Mouse (Mus musculus): ENCODE data around the gene Ppif. TPM values are rescaled to one million over a fixed set of nuclear protein-coding genes. Genes with fewer than 3 reads are reported as not detected.

The Ppif gene
- polyA plus RNA-seq (2015; fragmentation: Nextera tagmentation; extraction: Ambion mirVana) = 34.6 and 45.4 TPM in 2 replicates

GRCm38 (mm10) chr14:25693888-25694568 lies at the start of gene Ppif:
Gene Ppif, plus strand, starts transcription at chr14:25694154.
- no peaks in the 10 kb centered on the region for H3K27me3 ChIP-seq (replicated peaks; ENCODE audit: control insufficient read depth, insufficient read depth, low read length)
- H3K4me3 ChIP-seq (ENCODE audit: low read length) = peak within 1 kb of the TSS; percentile 70
- peaks cover 14% of the 10 kb centered on the region for H3K4me1 ChIP-seq (ENCODE audit: control insufficient read depth, insufficient read depth, low read depth, low read length)
- peaks cover 9% of the 10 kb centered on the region for H3K36me3 ChIP-seq (ENCODE audit: control insufficient read depth, insufficient read depth, low read length)
- ATAC-seq = peak; percentile 94
- WGBS = under 1% methylated on average over 70 of the region's 70 CpGs
- H3K9ac ChIP-seq (ENCODE audit: low read depth, low read length) = peak within 1 kb of the TSS; percentile 79
- H3K27ac ChIP-seq (ENCODE audit: low read depth, low read length) = peak within 1 kb of the TSS; percentile 9
- no peaks in the 10 kb centered on the region for H3K9me3 ChIP-seq (ENCODE audit: control insufficient read depth, low read length)
- H3K4me2 ChIP-seq (ENCODE audit: low read length) = peak within 1 kb of the TSS; percentile 89

- 89% methylated on average over 9 of the region's 9 CpGs for WGBS
- H3K27ac ChIP-seq (ENCODE audit: low read depth, low read length) = no peak overlapping the region
- no peaks in the 10 kb centered on the region for H3K9me3 ChIP-seq (ENCODE audit: control insufficient read depth, low read length)
- peaks cover 55% of the 10 kb centered on the region for H3K36me3 ChIP-seq (ENCODE audit: control insufficient read depth, insufficient read depth, low read length)
- no peak for ATAC-seq
- no peak overlapping the region for H3K4me2 ChIP-seq (ENCODE audit: low read length)
- no peak overlapping the region for H3K9ac ChIP-seq (ENCODE audit: low read depth, low read length)
- no peak overlapping the region for H3K4me3 ChIP-seq (ENCODE audit: low read length)
- peaks cover under 1% of the 10 kb centered on the region; the same call in 1 of the 2 replicates for H3K4me1 ChIP-seq (ENCODE audit: control insufficient read depth, insufficient read depth, low read depth, low read length)
- no peaks in the 10 kb centered on the region for H3K27me3 ChIP-seq (replicated peaks; ENCODE audit: control insufficient read depth, insufficient read depth, low read length)
Observed at GRCm38 (mm10) chr14:25645717-25646116, 48.2 kb upstream of the Ppif start.

DNA sequence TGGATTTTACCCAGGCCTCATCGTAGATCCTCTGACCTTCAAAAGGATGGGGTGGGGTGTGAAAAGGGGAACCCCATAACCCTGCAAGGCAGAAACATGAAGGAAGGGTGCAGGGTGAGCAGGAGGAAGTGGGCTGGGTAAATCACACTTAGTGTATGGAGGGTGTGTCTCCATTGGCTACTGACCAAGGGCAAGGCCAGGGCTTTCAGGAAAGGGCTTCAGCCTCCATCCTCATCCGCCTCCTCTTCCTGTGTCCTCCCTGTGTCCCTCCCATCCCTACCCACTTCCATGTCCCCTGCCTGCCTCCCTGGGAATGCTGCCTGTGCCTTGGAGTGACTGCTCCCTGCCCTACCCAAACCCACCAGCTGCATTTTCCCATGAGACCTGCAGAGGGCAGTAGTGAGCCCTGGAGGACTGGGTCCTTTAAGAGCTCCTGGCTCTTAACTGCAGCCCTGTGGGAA lies 47.8 kb upstream of the Ppif start:
- no peak overlapping the region for H3K27ac ChIP-seq (ENCODE audit: low read depth, low read length)
- ATAC-seq = peak; percentile 27; the same call in 1 of the 2 replicates

DNA sequence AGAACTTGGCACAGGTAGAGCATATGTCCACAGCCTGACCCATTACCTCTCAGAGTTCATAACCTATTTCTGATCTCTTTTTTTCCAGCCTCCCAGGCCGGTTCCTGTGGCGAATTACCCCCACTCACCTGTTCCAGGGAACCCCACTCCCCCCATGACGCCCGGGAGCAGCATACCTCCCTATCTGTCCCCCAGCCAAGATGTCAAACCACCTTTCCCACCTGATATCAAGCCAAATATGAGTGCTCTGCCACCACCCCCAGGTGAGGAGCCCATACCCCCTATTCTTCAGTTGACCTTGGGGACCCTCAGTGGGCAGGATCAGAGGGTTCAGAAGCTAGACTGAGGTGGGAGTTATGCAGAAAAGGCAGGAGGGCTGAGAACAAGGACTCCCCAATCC lies 42.8 kb upstream of the Ppif start:
- no peak overlapping the region for H3K9ac ChIP-seq (ENCODE audit: low read depth, low read length)
- H3K4me2 ChIP-seq (ENCODE audit: low read length) = no peak overlapping the region
- H3K27ac ChIP-seq (ENCODE audit: low read depth, low read length) = no peak overlapping the region
- ATAC-seq = no peak
- peaks cover 87% of the 10 kb centered on the region for H3K36me3 ChIP-seq (ENCODE audit: control insufficient read depth, insufficient read depth, low read length)
- H3K27me3 ChIP-seq (replicated peaks; ENCODE audit: control insufficient read depth, insufficient read depth, low read length) = no peaks in the 10 kb centered on the region
- no peaks in the 10 kb centered on the region for H3K9me3 ChIP-seq (ENCODE audit: control insufficient read depth, low read length)
- no peak overlapping the region for H3K4me3 ChIP-seq (ENCODE audit: low read length)
- WGBS = 99% methylated on average over 4 of the region's 4 CpGs
- H3K4me1 ChIP-seq (ENCODE audit: control insufficient read depth, insufficient read depth, low read depth, low read length) = no peaks in the 10 kb centered on the region

More for the DNA sequence above, 47.8 kb upstream of the Ppif start:
- Histone ChIP-seq H3K27me3 (replicated peaks; ENCODE audit: control insufficient read depth, insufficient read depth, low read length) (no peaks in the 10 kb centered on the region), H3K9ac (ENCODE audit: low read depth, low read length) (no peak overlapping the region), H3K4me1 (ENCODE audit: control insufficient read depth, insufficient read depth, low read depth, low read length) (no peaks in the 10 kb centered on the region), H3K9me3 (ENCODE audit: control insufficient read depth, low read length) (no peaks in the 10 kb centered on the region), H3K4me3 (ENCODE audit: low read length) (no peak overlapping the region), H3K36me3 (ENCODE audit: control insufficient read depth, insufficient read depth, low read length) (peaks cover 60% of the 10 kb centered on the region), H3K4me2 (ENCODE audit: low read length) (no peak overlapping the region)
- 75% methylated on average over 2 of the region's 2 CpGs for WGBS

- 92% methylated on average over 9 of the region's 9 CpGs for WGBS
- peaks cover 90% of the 10 kb centered on the region for H3K36me3 ChIP-seq (ENCODE audit: control insufficient read depth, insufficient read depth, low read length)
- no peak overlapping the region for H3K9ac ChIP-seq (ENCODE audit: low read depth, low read length)
- no peaks in the 10 kb centered on the region for H3K27me3 ChIP-seq (replicated peaks; ENCODE audit: control insufficient read depth, insufficient read depth, low read length)
- ATAC-seq = no peak
- H3K4me3 ChIP-seq (ENCODE audit: low read length) = no peak overlapping the region
- H3K4me2 ChIP-seq (ENCODE audit: low read length) = no peak overlapping the region
- H3K9me3 ChIP-seq (ENCODE audit: control insufficient read depth, low read length) = no peaks in the 10 kb centered on the region
- no peaks in the 10 kb centered on the region for H3K4me1 ChIP-seq (ENCODE audit: control insufficient read depth, insufficient read depth, low read depth, low read length)
- H3K27ac ChIP-seq (ENCODE audit: low read depth, low read length) = no peak overlapping the region
Observed at GRCm38 (mm10) chr14:25651905-25652304, 42.0 kb upstream of the Ppif start.

DNA sequence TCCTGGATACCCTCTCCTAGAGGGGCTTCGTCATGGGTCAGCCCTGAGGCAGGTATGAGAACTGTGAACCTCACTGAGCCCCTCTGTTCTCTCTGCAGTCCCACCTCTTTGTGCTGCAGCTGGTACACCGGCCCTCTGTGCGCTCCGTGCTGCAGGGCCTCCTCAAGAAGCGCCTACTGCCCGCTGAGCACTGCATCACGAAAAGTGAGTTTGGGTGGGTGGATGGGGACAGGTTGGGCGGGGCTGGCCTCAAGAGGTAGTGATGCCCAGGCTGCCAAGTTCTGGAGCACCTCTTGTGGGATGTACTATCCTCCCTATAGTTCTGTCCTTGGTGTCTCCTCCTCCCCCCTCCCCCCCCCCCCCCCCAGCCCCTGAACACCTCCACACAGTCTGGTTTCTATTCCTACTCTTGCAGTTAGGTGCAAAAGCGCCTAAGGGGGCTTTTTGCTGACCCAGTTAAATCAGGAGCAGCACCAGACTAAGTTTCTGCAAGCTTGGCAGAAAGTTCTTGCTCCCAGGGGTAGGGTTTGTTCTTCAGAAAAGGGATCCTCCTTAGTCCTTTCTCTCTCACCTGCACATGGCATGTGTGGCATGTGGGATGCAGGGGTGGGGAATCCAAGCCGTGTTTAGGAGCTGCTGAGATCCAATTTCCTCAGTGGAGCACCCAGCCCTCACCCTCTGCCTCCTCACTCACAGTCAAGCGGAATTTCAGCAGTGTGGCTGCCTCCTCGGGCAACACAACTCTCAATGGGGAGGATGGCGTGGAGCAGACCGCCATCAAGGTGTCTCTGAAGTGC lies 39.4 kb upstream of the Ppif start:
- peaks cover 93% of the 10 kb centered on the region for H3K36me3 ChIP-seq (ENCODE audit: control insufficient read depth, insufficient read depth, low read length)
- WGBS = 92% methylated on average over 14 of the region's 14 CpGs
- H3K4me1 ChIP-seq (ENCODE audit: control insufficient read depth, insufficient read depth, low read depth, low read length) = no peaks in the 10 kb centered on the region
- no peaks in the 10 kb centered on the region for H3K27me3 ChIP-seq (replicated peaks; ENCODE audit: control insufficient read depth, insufficient read depth, low read length)
- H3K4me3 ChIP-seq (ENCODE audit: low read length) = no peak overlapping the region
- no peaks in the 10 kb centered on the region for H3K9me3 ChIP-seq (ENCODE audit: control insufficient read depth, low read length)
- H3K27ac ChIP-seq (ENCODE audit: low read depth, low read length) = no peak overlapping the region
- ATAC-seq = no peak
- H3K4me2 ChIP-seq (ENCODE audit: low read length) = no peak overlapping the region
- no peak overlapping the region for H3K9ac ChIP-seq (ENCODE audit: low read depth, low read length)

- H3K27ac ChIP-seq (ENCODE audit: low read depth, low read length) = no peak overlapping the region; the same call in 1 of the 2 replicates
- ATAC-seq = peak; percentile 56
- H3K4me1 ChIP-seq (ENCODE audit: control insufficient read depth, insufficient read depth, low read depth, low read length) = peaks cover 8% of the 10 kb centered on the region; the same call in 1 of the 2 replicates
- no peaks in the 10 kb centered on the region for H3K27me3 ChIP-seq (replicated peaks; ENCODE audit: control insufficient read depth, insufficient read depth, low read length)
- no peaks in the 10 kb centered on the region for H3K9me3 ChIP-seq (ENCODE audit: control insufficient read depth, low read length)
- H3K4me2 ChIP-seq (ENCODE audit: low read length) = no peak overlapping the region
- no peak overlapping the region for H3K9ac ChIP-seq (ENCODE audit: low read depth, low read length)
- H3K36me3 ChIP-seq (ENCODE audit: control insufficient read depth, insufficient read depth, low read length) = peaks cover 77% of the 10 kb centered on the region
- no peak overlapping the region for H3K4me3 ChIP-seq (ENCODE audit: low read length)
- 40% methylated on average over 11 of the region's 11 CpGs for WGBS
Observed at GRCm38 (mm10) chr14:25660661-25661060, 33.3 kb upstream of the Ppif start.

GRCm38 (mm10) chr14:25661185-25661920 lies 32.6 kb upstream of the Ppif start:
- H3K27me3 ChIP-seq (replicated peaks; ENCODE audit: control insufficient read depth, insufficient read depth, low read length) = no peaks in the 10 kb centered on the region
- H3K27ac ChIP-seq (ENCODE audit: low read depth, low read length) = peak overlapping the region; percentile 35; the same call in 1 of the 2 replicates
- no peaks in the 10 kb centered on the region for H3K9me3 ChIP-seq (ENCODE audit: control insufficient read depth, low read length)
- WGBS = 68% methylated on average over 16 of the region's 17 CpGs
- ATAC-seq = no peak
- H3K9ac ChIP-seq (ENCODE audit: low read depth, low read length) = no peak overlapping the region
- peaks cover 8% of the 10 kb centered on the region; the same call in 1 of the 2 replicates for H3K4me1 ChIP-seq (ENCODE audit: control insufficient read depth, insufficient read depth, low read depth, low read length)
- peaks cover 73% of the 10 kb centered on the region for H3K36me3 ChIP-seq (ENCODE audit: control insufficient read depth, insufficient read depth, low read length)
- H3K4me3 ChIP-seq (ENCODE audit: low read length) = no peak overlapping the region
- no peak overlapping the region for H3K4me2 ChIP-seq (ENCODE audit: low read length)

All from hindbrain, embryonic 16.5 days (tissue).